Comparison of ENCODE assay signal across 16 mouse cellular contexts in genomic region chr8:127994898-127995297, GRCm38 (mm10).
"Had no signal": no experiment of that assay in that cellular context is flagged by ENCODE, and none has a peak within 500 bp of the region (broad histone marks: within the 10 kb centered on the region; RNA-seq: fewer than 3 reads in every experiment).

No protein-coding gene starts in this region.

- H3K36me3 ChIP-seq: liver, embryonic 15.5 days; lung, embryonic 15.5 days; neural tube, embryonic 13.5 days; neural tube, embryonic 15.5 days had no signal

- H3K27ac ChIP-seq: liver, embryonic 15.5 days; lung, embryonic 15.5 days; macrophage; neural tube, embryonic 13.5 days; neural tube, embryonic 15.5 days had no signal

- H3K4me3 ChIP-seq: liver, embryonic 15.5 days; lung, embryonic 15.5 days; megakaryocyte, embryonic 14.5 days; myocyte; neural tube, embryonic 13.5 days; neural tube, embryonic 15.5 days had no signal

- H3K9me3 ChIP-seq: liver, embryonic 15.5 days; lung, embryonic 15.5 days; megakaryocyte, embryonic 14.5 days; neural tube, embryonic 13.5 days; neural tube, embryonic 15.5 days had no signal

- H3K4me1 ChIP-seq: liver, embryonic 15.5 days; lung, embryonic 15.5 days; megakaryocyte, embryonic 14.5 days had no signal

- DNase-seq: liver, postnatal 0 days; lung, adult 2 months; lung, postnatal 14 days; midbrain, embryonic 14.5 days; right cerebral cortex, postnatal 14 days; spleen, adult 18-20 months; thymus, adult 18-20 months; thymus, postnatal 25 days; thymus, postnatal 4 days had no signal

- H3K27me3 ChIP-seq: liver, embryonic 15.5 days; lung, embryonic 15.5 days; megakaryocyte, embryonic 14.5 days; neural tube, embryonic 13.5 days; neural tube, embryonic 15.5 days had no signal
